Mouse (Mus musculus) intestine, postnatal 0 days (tissue): ENCODE results near the gene Susd6. TPM values are rescaled to one million over a fixed set of nuclear protein-coding genes. Genes with fewer than 3 reads are reported as not detected.

Source experiments
- ATAC-seq: fragments of 200-750 bp; cut with Nextera tagmentation; 2 replicates; pipeline ENCODE4 v1.8.0; 2017; ENCODE audit warnings: mild to moderate bottlenecking, moderate TSS enrichment, moderate library complexity
- H3K27ac ChIP-seq: fragments of 300-500 bp; sonication (generic); 2 replicates; pipeline ENCODE4 v1.5.1; 2014; ENCODE audit warnings: mild to moderate bottlenecking, low read depth, low read length, moderate library complexity
- H3K27me3 ChIP-seq: fragments of 300-500 bp; sonication (generic); replicated peaks from 2 replicates; pipeline ENCODE4 v1.6.1; 2014; ENCODE audit warnings: low read length, mixed read lengths; ENCODE audit not compliant: control insufficient read depth, insufficient read depth
- H3K36me3 ChIP-seq: fragments of 300-500 bp; sonication (generic); 2 replicates; pipeline ENCODE4 v1.6.1; 2014; ENCODE audit warnings: mild to moderate bottlenecking, moderate library complexity; ENCODE audit not compliant: control insufficient read depth, insufficient read depth
- H3K4me1 ChIP-seq: fragments of 300-500 bp; sonication (generic); replicated peaks from 2 replicates; pipeline ENCODE4 v1.6.1; 2014; ENCODE audit warnings: antibody characterized with exemption, low read length, mixed read lengths; ENCODE audit not compliant: control insufficient read depth, insufficient read depth
- H3K4me2 ChIP-seq: fragments of 300-500 bp; sonication (generic); replicated peaks from 2 replicates; pipeline ENCODE4 v1.6.1; 2014; ENCODE audit warnings: low read depth, mild to moderate bottlenecking, moderate library complexity
- H3K4me3 ChIP-seq: fragments of 300-500 bp; sonication (generic); 2 replicates; pipeline ENCODE4 v1.5.1; 2014; ENCODE audit warnings: low read depth, low read length
- H3K9ac ChIP-seq: fragments of 300-500 bp; sonication (generic); 2 replicates; pipeline ENCODE4 v1.6.1; 2014; ENCODE audit warnings: mild to moderate bottlenecking, low read depth, low read length
- H3K9me3 ChIP-seq: fragments of 300-500 bp; sonication (generic); 2 replicates; pipeline ENCODE4 v1.6.1; 2016; ENCODE audit warnings: mixed run types; ENCODE audit not compliant: control insufficient read depth
- CTCF ChIP-seq: sonication (generic); IDR thresholded peaks from 2 replicates; pipeline ENCODE4 v1.5.1; 2016; ENCODE audit warnings: low read depth, mild to moderate bottlenecking, control low read depth, antibody characterized with exemption, moderate library complexity
- WGBS: fragments of 180-500 bp; shearing (Covaris S2); extraction: QIAGEN DNeasy Blood & Tissue Kit; methylation state at CpG from one replicate; pipeline ENCODE4 v1.1.7; 2014; 5-methylcytosine and 5-hydroxymethylcytosine counted together
- polyA plus RNA-seq: library from polyadenylated mRNA; unstranded; fragments of >200 nt; fragmentation: Nextera tagmentation; extraction: Ambion mirVana; gene quantifications from 2 replicates; pipeline ENCODE4 v1.2.1, GENCODE M21; 2015

The Susd6 gene
- polyA plus RNA-seq, 1 experiment from 2014 or later, result 16.9 TPM

DNA sequence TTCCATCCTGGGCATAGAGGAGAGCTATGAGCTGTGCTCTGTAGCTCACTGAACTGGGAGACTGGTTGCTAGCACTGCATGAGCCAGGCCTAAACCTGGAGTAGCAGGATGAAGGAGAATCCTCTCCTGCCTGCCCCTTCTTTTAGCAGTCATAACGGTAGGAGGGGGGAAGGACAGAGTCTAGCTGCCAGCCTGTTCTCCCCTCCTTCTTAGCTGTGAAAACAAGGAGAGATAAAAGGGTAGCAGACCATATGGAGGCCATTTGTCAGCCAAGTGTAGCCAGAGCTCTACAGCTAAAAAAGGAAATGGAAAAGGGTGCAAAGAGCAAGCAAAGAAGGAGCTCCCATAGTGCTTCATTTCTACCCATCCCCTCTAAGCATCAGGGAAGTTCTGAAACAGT lies 71.6 kb downstream of the Susd6 start:
- H3K9ac ChIP-seq, result no peak overlapping the region
- no peaks in the 10 kb centered on the region; the same call in none of the 2 replicates for H3K36me3 ChIP-seq
- no peaks in the 10 kb centered on the region for H3K9me3 ChIP-seq
- no peak for TF ChIP-seq CTCF
- no peak for ATAC-seq
- H3K27me3 ChIP-seq, result no peaks in the 10 kb centered on the region
- H3K4me1 ChIP-seq, result peaks cover 5% of the 10 kb centered on the region; the same call in 1 of the 2 replicates
- no peak overlapping the region for H3K4me3 ChIP-seq
- H3K4me2 ChIP-seq, result no peak overlapping the region
- no peak overlapping the region for H3K27ac ChIP-seq
- 0% methylated on average over 1 of the region's 1 CpGs for WGBS

DNA sequence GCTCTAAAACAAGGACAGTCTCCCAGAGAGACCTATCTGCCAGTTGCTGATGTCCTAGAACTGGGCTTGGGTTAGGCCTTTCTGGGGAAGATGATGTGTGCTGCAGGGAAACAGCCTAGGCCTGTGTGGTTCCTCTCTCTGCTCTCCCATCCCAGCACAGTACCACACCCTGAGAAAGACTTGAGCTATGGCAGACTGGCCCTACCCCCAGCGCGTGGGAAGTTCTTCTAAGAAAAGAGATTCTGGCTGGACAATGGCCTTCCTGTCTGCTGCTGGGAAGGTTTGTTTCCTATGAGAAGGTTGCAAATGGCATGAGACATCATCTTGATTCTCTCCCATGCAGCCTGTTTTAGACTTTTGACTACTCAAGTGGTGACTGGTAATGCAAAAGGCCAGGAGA lies 73.1 kb downstream of the Susd6 start:
- Histone ChIP-seq H3K4me1 (peaks cover 5% of the 10 kb centered on the region; the same call in 1 of the 2 replicates), H3K9ac (no peak overlapping the region), H3K27me3 (no peaks in the 10 kb centered on the region), H3K9me3 (no peaks in the 10 kb centered on the region), H3K36me3 (peaks cover 2% of the 10 kb centered on the region), H3K27ac (no peak overlapping the region), H3K4me2 (no peak overlapping the region), H3K4me3 (no peak overlapping the region)
- TF ChIP-seq CTCF, result no peak
- no peak for ATAC-seq
- 74% methylated on average over 2 of the region's 2 CpGs for WGBS

DNA sequence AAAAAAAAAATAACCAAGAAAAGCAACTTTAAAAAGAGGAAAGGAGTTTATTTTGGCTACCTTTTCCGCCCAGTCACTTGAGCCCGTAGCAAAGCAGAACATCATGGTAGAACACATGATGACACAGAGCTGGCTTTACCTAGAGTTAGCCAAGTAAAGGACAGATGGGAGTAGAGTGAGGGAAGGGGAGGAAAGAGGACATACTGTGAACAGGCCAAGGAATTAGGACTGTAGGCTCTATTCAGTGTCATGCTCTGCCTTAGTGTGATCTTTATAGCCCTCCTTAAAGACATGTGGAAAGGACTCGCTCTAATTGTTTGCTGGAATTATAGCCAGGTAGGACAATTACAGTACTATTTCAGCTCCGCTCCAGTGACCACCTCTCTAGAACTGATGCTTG lies 74.9 kb downstream of the Susd6 start:
- Histone ChIP-seq H3K4me1 (peaks cover 5% of the 10 kb centered on the region; the same call in 1 of the 2 replicates), H3K27me3 (no peaks in the 10 kb centered on the region), H3K36me3 (peaks cover 13% of the 10 kb centered on the region), H3K4me2 (no peak overlapping the region), H3K9ac (no peak overlapping the region), H3K27ac (no peak overlapping the region), H3K4me3 (no peak overlapping the region), H3K9me3 (no peaks in the 10 kb centered on the region)
- no peak for TF ChIP-seq CTCF
- 94% methylated on average over 4 of the region's 4 CpGs for WGBS
- ATAC-seq, result no peak

DNA sequence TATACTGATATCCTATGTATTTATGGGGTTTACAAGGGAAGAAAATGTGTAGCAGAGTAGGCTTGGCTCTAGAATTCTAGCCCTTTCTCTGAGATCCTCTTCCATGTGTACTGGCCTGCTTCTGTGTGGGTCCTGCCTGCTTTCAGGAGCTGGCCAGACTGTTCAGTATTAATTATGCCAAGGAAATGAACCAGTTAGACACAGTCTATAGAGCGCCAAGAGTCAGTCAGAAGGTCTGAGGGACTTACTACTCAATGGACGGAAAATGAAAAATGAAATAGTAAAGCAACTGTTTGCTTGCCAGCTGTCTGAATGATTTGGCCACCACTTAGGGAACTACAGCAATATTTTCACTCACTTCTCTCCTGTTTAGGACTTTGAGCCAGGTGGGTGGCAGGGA lies 75.7 kb downstream of the Susd6 start:
- Histone ChIP-seq H3K9ac (no peak overlapping the region), H3K9me3 (no peaks in the 10 kb centered on the region), H3K4me3 (no peak overlapping the region), H3K27ac (no peak overlapping the region), H3K27me3 (no peaks in the 10 kb centered on the region), H3K4me1 (peaks cover 5% of the 10 kb centered on the region; the same call in 1 of the 2 replicates), H3K36me3 (peaks cover 16% of the 10 kb centered on the region), H3K4me2 (no peak overlapping the region)
- no peak for TF ChIP-seq CTCF
- 81% methylated on average over 2 of the region's 2 CpGs for WGBS
- no peak for ATAC-seq

DNA sequence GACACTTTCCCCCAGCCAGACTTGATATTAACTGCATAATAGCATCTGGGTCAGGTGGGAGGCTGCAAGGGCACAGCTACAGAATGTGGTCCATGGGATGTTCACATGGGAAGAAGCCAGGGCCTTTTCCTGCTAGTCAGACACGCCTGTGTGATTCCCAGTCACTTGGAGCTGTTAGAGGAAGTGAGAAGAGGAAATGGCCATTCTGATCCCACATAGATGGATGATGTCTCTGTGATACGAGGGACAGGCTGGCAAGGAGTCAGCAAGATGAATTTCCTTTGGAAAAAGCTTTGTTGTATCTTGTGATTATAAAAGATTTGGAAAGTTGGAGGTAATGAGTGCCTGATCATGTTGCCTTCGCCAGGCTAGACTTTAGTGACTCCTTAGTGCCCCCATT lies 76.8 kb downstream of the Susd6 start:
- Histone ChIP-seq H3K4me2 (no peak overlapping the region), H3K27ac (no peak overlapping the region), H3K9me3 (no peaks in the 10 kb centered on the region), H3K4me3 (no peak overlapping the region), H3K36me3 (peaks cover 16% of the 10 kb centered on the region), H3K27me3 (no peaks in the 10 kb centered on the region), H3K9ac (no peak overlapping the region), H3K4me1 (no peaks in the 10 kb centered on the region)
- 75% methylated on average over 3 of the region's 3 CpGs for WGBS
- TF ChIP-seq CTCF, result no peak
- no peak for ATAC-seq

DNA sequence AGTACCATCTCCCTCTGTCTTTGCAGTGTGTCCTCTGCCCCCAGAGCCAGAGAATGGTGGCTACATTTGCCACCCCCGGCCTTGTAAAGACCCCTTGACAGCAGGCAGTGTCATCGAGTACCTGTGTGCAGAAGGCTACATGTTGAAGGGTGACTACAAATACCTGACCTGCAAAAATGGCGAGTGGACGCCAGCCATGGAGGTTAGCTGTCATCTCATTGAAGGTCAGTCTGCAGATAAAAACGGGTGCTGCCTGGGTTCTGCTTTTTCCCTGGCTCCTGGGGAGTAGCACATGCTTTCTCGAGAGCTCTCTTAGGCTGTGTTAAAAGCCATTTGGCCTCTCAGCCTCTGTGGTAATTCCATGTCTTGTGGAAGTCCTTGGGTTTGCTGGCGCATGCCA lies 78.1 kb downstream of the Susd6 start:
- Histone ChIP-seq H3K36me3 (peaks cover 19% of the 10 kb centered on the region), H3K9ac (no peak overlapping the region), H3K9me3 (no peaks in the 10 kb centered on the region), H3K27ac (no peak overlapping the region), H3K4me2 (no peak overlapping the region), H3K4me1 (no peaks in the 10 kb centered on the region), H3K27me3 (no peaks in the 10 kb centered on the region), H3K4me3 (no peak overlapping the region)
- no peak for ATAC-seq
- WGBS, result 85% methylated on average over 7 of the region's 7 CpGs
- TF ChIP-seq CTCF, result no peak
